Mouse (Mus musculus) forebrain, embryonic 16.5 days (tissue): ENCODE measurements at regions not wholly inside any gene's neighbourhood (a gene's known extent, or its start where the extent isn't known, plus 50 kb on each side); places are given as distances from the start of the nearest gene placed in this dataset.

Experiments
- ATAC-seq: fragments of 200-750 bp; cut with Nextera tagmentation; 2 replicates; pipeline ENCODE4 v1.8.0; 2017; ENCODE audit warnings: mild to moderate bottlenecking, moderate library complexity
- H3K27ac ChIP-seq: fragments of 300-500 bp; sonication (generic); 2 replicates; pipeline ENCODE4 v1.5.1; 2014; ENCODE audit warnings: low read length, control low read depth
- H3K27me3 ChIP-seq: fragments of 300-500 bp; sonication (generic); replicated peaks from 2 replicates; pipeline ENCODE4 v1.6.1; 2014; ENCODE audit warnings: low read length; ENCODE audit not compliant: control insufficient read depth, insufficient read depth
- H3K36me3 ChIP-seq: fragments of 300-500 bp; sonication (generic); 2 replicates; pipeline ENCODE4 v1.6.1; 2014; ENCODE audit not compliant: control insufficient read depth, insufficient read depth
- H3K4me1 ChIP-seq: fragments of 300-500 bp; sonication (generic); replicated peaks from 2 replicates; pipeline ENCODE4 v1.6.1; 2014; ENCODE audit warnings: low read length; ENCODE audit not compliant: control insufficient read depth, insufficient read depth
- H3K4me2 ChIP-seq: fragments of 300-500 bp; sonication (generic); 2 replicates; pipeline ENCODE4 v1.6.1; 2014; ENCODE audit warnings: mild to moderate bottlenecking, low read length, control low read depth
- H3K4me3 ChIP-seq: fragments of 300-500 bp; sonication (generic); replicated peaks from 2 replicates; pipeline ENCODE4 v1.5.1; 2014; ENCODE audit warnings: mild to moderate bottlenecking, low read length, control low read depth
- H3K9ac ChIP-seq: fragments of 300-500 bp; sonication (generic); replicated peaks from 2 replicates; pipeline ENCODE4 v1.6.1; 2014; ENCODE audit warnings: low read depth, low read length, control low read depth
- H3K9me3 ChIP-seq: fragments of 300-500 bp; sonication (generic); 2 replicates; pipeline ENCODE4 v1.6.1; 2016; ENCODE audit warnings: low read length; ENCODE audit not compliant: control insufficient read depth
- WGBS: fragments of 180-500 bp; shearing (Covaris S2); extraction: QIAGEN DNeasy Blood & Tissue Kit; methylation state at CpG from one replicate; pipeline ENCODE4 v1.1.7; 2014; 5-methylcytosine and 5-hydroxymethylcytosine counted together

- H3K4me2 ChIP-seq, result no peak overlapping the region
- WGBS, result 72% methylated on average over 10 of the region's 10 CpGs
- H3K4me3 ChIP-seq, result no peak overlapping the region
- no peak overlapping the region for H3K9ac ChIP-seq
- no peaks in the 10 kb centered on the region for H3K36me3 ChIP-seq
- ATAC-seq, result no peak
- H3K9me3 ChIP-seq, result no peaks in the 10 kb centered on the region
- H3K27ac ChIP-seq, result no peak overlapping the region
- no peaks in the 10 kb centered on the region for H3K4me1 ChIP-seq
- H3K27me3 ChIP-seq, result no peaks in the 10 kb centered on the region
Observed at GRCm38 (mm10) chr11:55974224-55974875, 66.5 kb downstream of the Nmur2 start.

GRCm38 (mm10) chr11:55966580-55966979 is 74.2 kb downstream of the Nmur2 start:
- no peak for ATAC-seq
- Histone ChIP-seq H3K36me3 (no peaks in the 10 kb centered on the region), H3K4me2 (no peak overlapping the region), H3K4me3 (no peak overlapping the region), H3K4me1 (no peaks in the 10 kb centered on the region), H3K9ac (no peak overlapping the region), H3K9me3 (no peaks in the 10 kb centered on the region), H3K27me3 (no peaks in the 10 kb centered on the region), H3K27ac (no peak overlapping the region)

- Histone ChIP-seq H3K4me3 (no peak overlapping the region), H3K36me3 (no peaks in the 10 kb centered on the region), H3K9me3 (no peaks in the 10 kb centered on the region), H3K4me1 (no peaks in the 10 kb centered on the region), H3K9ac (no peak overlapping the region), H3K4me2 (no peak overlapping the region), H3K27me3 (no peaks in the 10 kb centered on the region), H3K27ac (no peak overlapping the region)
- no peak for ATAC-seq
- 11% methylated on average over 1 of the region's 1 CpGs for WGBS
Observed at GRCm38 (mm10) chr11:55958372-55958771, 82.4 kb downstream of the Nmur2 start.

- no peak for ATAC-seq
- WGBS, result 63% methylated on average over 2 of the region's 2 CpGs
- H3K4me2 ChIP-seq, result no peak overlapping the region
- no peaks in the 10 kb centered on the region for H3K4me1 ChIP-seq
- no peak overlapping the region for H3K4me3 ChIP-seq
- H3K27ac ChIP-seq, result no peak overlapping the region
- no peak overlapping the region for H3K9ac ChIP-seq
- H3K27me3 ChIP-seq, result no peaks in the 10 kb centered on the region
- no peaks in the 10 kb centered on the region for H3K9me3 ChIP-seq
- H3K36me3 ChIP-seq, result no peaks in the 10 kb centered on the region
Observed at GRCm38 (mm10) chr11:55957355-55957754, 83.5 kb downstream of the Nmur2 start.

GRCm38 (mm10) chr11:55953696-55954095 is 87.1 kb downstream of the Nmur2 start:
- no peaks in the 10 kb centered on the region for H3K36me3 ChIP-seq
- H3K4me2 ChIP-seq, result no peak overlapping the region
- H3K4me1 ChIP-seq, result no peaks in the 10 kb centered on the region
- no peaks in the 10 kb centered on the region for H3K27me3 ChIP-seq
- no peak overlapping the region for H3K4me3 ChIP-seq
- H3K27ac ChIP-seq, result no peak overlapping the region
- WGBS, result 20% methylated on average over 2 of the region's 2 CpGs
- H3K9me3 ChIP-seq, result no peaks in the 10 kb centered on the region
- ATAC-seq, result no peak
- H3K9ac ChIP-seq, result no peak overlapping the region

GRCm38 (mm10) chr11:55949596-55949995 is 91.2 kb downstream of the Nmur2 start:
- H3K4me1 ChIP-seq, result no peaks in the 10 kb centered on the region
- no peak overlapping the region for H3K27ac ChIP-seq
- no peaks in the 10 kb centered on the region for H3K36me3 ChIP-seq
- no peaks in the 10 kb centered on the region for H3K27me3 ChIP-seq
- H3K4me2 ChIP-seq, result no peak overlapping the region
- H3K9ac ChIP-seq, result no peak overlapping the region
- H3K4me3 ChIP-seq, result no peak overlapping the region
- 88% methylated on average over 3 of the region's 3 CpGs for WGBS
- H3K9me3 ChIP-seq, result no peaks in the 10 kb centered on the region
- ATAC-seq, result no peak

- no peaks in the 10 kb centered on the region for H3K27me3 ChIP-seq
- no peaks in the 10 kb centered on the region for H3K4me1 ChIP-seq
- no peak overlapping the region for H3K4me2 ChIP-seq
- no peak overlapping the region for H3K27ac ChIP-seq
- no peaks in the 10 kb centered on the region for H3K9me3 ChIP-seq
- ATAC-seq, result no peak
- no peak overlapping the region for H3K9ac ChIP-seq
- WGBS, result 46% methylated on average over 9 of the region's 9 CpGs
- H3K4me3 ChIP-seq, result no peak overlapping the region
- H3K36me3 ChIP-seq, result no peaks in the 10 kb centered on the region
Observed at GRCm38 (mm10) chr11:55946629-55947240, 94.1 kb downstream of the Nmur2 start.

- H3K9ac ChIP-seq, result no peak overlapping the region
- no peaks in the 10 kb centered on the region for H3K36me3 ChIP-seq
- H3K27ac ChIP-seq, result no peak overlapping the region
- no peak for ATAC-seq
- no peaks in the 10 kb centered on the region for H3K27me3 ChIP-seq
- H3K4me2 ChIP-seq, result no peak overlapping the region
- no peak overlapping the region for H3K4me3 ChIP-seq
- H3K9me3 ChIP-seq, result no peaks in the 10 kb centered on the region
- H3K4me1 ChIP-seq, result no peaks in the 10 kb centered on the region
- 61% methylated on average over 3 of the region's 3 CpGs for WGBS
Observed at GRCm38 (mm10) chr11:55946028-55946427, 94.8 kb downstream of the Nmur2 start.

GRCm38 (mm10) chr11:55939983-55940382 is 100.8 kb downstream of the Nmur2 start:
- Histone ChIP-seq H3K4me1 (no peaks in the 10 kb centered on the region), H3K36me3 (no peaks in the 10 kb centered on the region)

GRCm38 (mm10) chr11:55926366-55926765 is 114.4 kb downstream of the Nmur2 start:
- no peak for ATAC-seq
- no peaks in the 10 kb centered on the region for H3K36me3 ChIP-seq
- H3K4me2 ChIP-seq, result no peak overlapping the region
- H3K4me3 ChIP-seq, result no peak overlapping the region
- H3K4me1 ChIP-seq, result no peaks in the 10 kb centered on the region
- H3K27me3 ChIP-seq, result no peaks in the 10 kb centered on the region
- no peak overlapping the region for H3K27ac ChIP-seq
- H3K9ac ChIP-seq, result no peak overlapping the region
- WGBS, result 72% methylated on average over 5 of the region's 5 CpGs
- no peaks in the 10 kb centered on the region for H3K9me3 ChIP-seq

More at GRCm38 (mm10) chr11:55939983-55940382, 100.8 kb downstream of the Nmur2 start:
- H3K9ac ChIP-seq, result no peak overlapping the region
- no peak overlapping the region for H3K27ac ChIP-seq
- no peaks in the 10 kb centered on the region for H3K27me3 ChIP-seq
- no peak overlapping the region for H3K4me2 ChIP-seq
- H3K9me3 ChIP-seq, result no peaks in the 10 kb centered on the region
- no peak overlapping the region for H3K4me3 ChIP-seq
- no peak for ATAC-seq
- WGBS, result 87% methylated on average over 2 of the region's 2 CpGs
